Mouse (Mus musculus) retina, embryonic 14.5 days (tissue): ENCODE results near the gene C1ql4.
"Not testable (repeated sequence)": the region's sequence is repeated elsewhere in the genome, so short reads cannot be mapped to it uniquely, and the experiment has no call there.

Source experiments
- DNase-seq: peaks from one replicate; pipeline ENCODE4 v3.0.0-alpha.2; 2015; ENCODE audit warnings: low spot score

Gene C1ql4

GRCm38 (mm10) chr15:99098493-99098861 is 10.9 kb upstream of the C1ql4 start:
- DNase-seq: peak; percentile 29

DNA sequence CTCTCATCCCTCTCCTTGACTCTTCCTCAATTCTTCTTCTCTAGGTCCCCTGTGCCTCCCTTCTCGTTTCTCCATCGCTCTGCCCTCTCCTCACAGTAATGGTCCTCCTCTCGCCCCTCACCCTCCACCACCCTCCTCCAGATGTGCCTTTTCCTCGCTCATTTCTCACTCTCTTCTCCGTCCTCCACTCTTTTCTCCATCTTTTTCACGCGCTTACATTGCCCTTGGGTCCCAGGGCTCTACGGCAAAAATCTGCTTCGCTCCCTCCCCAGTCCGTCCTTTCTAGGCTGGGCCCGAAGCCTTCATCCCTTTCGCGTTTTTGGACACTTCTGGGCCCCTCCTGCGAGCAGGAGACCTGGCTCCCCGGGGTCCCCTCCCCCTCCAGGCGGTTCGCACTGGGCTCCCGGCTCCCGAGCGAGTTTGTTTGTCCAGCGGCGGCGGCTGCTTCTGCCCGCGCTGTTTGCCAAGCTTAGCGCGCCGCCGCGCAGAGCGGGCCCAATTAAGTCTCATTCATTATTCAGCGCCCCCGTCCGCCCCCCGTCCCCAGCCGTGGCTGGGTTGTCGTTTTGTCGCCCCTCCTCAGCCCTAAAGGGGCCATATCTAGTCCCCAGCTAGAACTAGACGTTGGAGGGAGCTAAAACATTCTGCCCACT is 10.3 kb upstream of the C1ql4 start:
- peak; percentile 61 for DNase-seq

- peak; percentile 56 for DNase-seq
These were observed 9.3 kb upstream of the C1ql4 start for GRCm38 (mm10) chr15:99096831-99097500.

GRCm38 (mm10) chr15:99096061-99096793 is 8.6 kb upstream of the C1ql4 start:
- no peak for DNase-seq

DNA sequence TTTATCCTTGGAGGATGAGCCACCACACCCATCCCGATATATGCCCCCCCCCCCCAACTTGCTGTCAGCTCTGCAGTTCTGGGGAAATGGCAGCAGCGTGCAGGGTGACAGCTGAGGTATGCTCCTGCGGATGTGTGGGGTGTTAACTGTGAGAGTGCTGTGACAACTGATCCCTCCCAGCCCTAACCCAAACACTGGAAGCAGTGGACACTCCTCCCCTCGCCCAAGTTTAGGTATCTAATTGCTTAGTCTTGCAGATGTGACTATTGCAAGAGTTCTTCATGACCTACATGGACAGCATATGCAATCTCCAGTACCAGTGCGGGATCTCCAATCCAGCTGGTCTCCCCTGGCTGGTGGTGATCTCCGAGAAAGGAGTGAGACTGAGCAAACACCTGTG is 7.7 kb upstream of the C1ql4 start:
- DNase-seq: no peak

DNA sequence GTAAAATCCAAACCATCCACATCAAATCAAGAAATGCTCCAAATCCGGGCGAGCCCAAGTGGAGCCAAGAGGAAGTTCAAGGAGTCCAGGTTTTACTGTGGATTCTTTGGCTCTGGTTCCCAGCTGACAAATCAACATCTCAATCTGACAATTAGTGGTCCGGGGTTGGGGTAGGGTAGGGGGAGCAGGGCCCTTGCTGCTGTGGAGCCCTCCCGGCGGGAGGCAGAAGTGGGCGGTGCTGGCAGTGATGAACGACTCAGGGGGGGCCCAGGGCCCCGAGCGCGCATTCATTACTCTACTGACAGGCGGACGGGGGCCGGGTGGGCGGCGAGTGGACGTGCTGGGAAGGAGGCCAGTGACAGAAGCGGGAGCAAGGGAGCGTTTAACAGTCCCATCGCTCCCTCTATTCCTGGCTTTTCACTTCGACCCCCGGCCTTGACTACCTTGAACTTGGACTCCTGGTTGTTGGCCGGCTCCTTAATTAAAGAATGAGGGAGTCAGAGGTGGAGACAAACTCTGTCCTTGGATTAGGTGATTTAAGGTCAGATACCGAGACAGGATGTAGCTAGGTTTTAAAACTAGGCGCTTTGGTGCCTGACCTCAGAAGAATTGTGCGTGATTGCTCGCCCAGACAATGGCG is 7.1 kb upstream of the C1ql4 start:
- DNase-seq: peak; percentile 36

DNA sequence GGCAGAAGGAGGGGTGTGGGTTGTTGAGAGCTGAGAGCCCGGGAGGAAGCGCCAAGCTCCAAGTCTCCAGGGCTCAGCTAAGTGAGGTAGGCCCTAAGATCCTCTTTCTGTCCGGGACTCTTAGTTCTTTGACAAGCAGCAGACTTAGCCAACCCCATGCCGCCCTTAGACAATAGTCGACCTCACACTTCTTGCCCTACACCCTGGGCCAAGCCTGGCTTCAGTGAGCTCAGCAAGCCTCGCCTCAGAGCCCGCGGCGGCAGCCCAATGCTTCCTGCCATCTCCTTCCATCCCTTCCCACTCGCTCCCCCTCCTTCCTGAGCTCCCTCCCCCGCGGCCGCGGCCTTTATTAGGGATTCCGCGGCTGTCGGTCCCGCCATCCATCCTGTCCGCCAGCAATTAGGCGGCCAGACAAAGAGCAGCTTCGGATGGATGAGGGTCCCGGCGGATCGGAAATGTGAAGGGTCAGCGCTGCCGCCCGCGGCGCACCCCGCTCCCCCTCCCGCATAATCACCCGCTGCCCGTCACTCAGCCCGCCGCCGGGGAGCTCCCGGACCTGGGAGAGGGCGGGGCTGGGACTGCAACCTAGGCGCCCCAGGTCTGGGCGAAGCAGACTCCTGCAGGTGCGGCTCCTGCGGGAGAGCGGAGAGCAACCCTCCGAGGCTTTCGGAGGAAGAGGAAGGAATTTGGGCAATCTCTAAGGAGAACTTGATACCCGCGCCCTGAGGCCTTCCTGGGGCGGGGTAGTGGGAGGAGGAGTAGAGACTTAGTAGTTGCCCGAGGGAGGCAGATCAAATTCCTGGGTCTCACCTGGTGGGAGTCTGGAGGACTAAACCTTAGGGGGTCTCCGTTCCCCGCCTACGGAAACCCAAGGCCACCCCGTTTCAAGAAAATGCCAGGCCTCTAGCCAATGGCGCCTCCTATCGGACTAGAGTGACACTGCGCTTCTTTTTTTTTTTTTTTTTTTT is 6.0 kb upstream of the C1ql4 start:
- DNase-seq: peak; percentile 74

DNA sequence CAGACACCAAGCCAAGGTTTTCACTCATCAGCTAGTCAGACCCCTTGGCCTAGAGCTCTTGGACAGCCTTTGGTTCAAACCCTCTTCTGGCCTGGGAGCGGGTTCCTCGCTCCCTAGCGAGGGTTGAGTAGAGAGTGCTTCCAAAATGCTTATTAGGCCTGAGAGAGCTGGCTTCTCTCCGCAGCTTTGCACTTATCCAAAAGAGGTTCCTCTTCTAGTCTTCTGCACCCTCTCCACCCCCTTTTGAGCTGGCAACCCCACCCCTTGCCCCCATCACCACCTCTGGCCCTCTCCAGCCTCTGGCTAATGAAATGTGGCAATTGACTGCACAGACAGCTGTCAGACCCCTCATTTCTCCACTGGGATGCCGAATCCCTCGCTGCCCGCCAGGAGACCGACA is 5.3 kb upstream of the C1ql4 start, which contains the start of gene Dnajc22:
TSS of gene Dnajc22 (plus strand) at position 301 of the 400 bp plus-strand sequence.
- DNase-seq: no peak

DNA sequence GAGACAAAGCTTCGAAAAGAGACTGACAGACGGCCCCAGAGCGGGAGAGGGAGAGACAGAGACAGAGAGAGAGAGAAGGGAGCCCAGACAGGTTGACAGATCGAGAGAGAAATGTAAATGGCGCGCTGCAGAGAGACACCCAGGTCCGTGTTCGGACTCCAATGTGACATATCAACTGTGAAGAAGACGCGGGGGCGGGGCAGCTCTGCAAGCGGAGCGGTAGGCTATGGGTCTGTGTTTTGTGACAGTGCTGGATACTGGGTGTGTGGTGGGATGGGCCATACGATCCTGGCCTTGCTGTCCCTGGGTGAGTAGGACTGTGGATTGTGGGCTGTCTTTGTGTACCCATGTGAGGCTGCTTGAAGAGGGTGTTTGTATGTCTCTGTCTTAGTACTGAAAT is 1.5 kb upstream of the C1ql4 start:
- DNase-seq: no peak

- DNase-seq: peak; percentile 91
These were observed 675 bp upstream of the C1ql4 start for GRCm38 (mm10) chr15:99088292-99088691.

DNA sequence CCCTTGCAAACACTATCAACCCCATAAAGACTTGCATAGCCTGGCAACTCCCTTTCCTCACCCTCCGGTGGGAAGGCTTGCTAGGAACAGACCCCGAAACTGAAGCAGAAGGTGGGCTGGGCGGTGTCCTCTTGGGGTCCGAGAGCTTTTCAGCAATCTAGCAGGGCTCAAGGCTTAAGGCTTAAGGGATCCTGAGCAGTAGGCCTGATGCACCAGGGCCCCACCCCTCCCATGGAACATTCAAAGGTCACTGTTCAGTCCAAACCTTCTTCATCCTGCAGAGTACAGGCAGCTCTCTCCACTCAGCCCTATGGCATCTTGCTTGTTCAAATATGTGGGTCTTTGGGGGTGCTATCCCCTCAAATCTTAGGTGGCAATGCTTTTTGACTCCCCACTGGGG is 1.6 kb downstream of the C1ql4 start:
- DNase-seq: no peak

GRCm38 (mm10) chr15:99084618-99085017 is 3.0 kb downstream of the C1ql4 start:
- no peak for DNase-seq

- DNase-seq: no peak
These were observed 3.6 kb downstream of the C1ql4 start for GRCm38 (mm10) chr15:99083867-99084557.

- DNase-seq: peak; percentile 75
These were observed 4.4 kb downstream of the C1ql4 start for GRCm38 (mm10) chr15:99083258-99083657.

GRCm38 (mm10) chr15:99082840-99083239 is 4.8 kb downstream of the C1ql4 start:
- no peak for DNase-seq

GRCm38 (mm10) chr15:99082322-99082721 is 5.3 kb downstream of the C1ql4 start:
- no peak for DNase-seq

GRCm38 (mm10) chr15:99079804-99080203 is 7.8 kb downstream of the C1ql4 start:
- DNase-seq: no peak

DNA sequence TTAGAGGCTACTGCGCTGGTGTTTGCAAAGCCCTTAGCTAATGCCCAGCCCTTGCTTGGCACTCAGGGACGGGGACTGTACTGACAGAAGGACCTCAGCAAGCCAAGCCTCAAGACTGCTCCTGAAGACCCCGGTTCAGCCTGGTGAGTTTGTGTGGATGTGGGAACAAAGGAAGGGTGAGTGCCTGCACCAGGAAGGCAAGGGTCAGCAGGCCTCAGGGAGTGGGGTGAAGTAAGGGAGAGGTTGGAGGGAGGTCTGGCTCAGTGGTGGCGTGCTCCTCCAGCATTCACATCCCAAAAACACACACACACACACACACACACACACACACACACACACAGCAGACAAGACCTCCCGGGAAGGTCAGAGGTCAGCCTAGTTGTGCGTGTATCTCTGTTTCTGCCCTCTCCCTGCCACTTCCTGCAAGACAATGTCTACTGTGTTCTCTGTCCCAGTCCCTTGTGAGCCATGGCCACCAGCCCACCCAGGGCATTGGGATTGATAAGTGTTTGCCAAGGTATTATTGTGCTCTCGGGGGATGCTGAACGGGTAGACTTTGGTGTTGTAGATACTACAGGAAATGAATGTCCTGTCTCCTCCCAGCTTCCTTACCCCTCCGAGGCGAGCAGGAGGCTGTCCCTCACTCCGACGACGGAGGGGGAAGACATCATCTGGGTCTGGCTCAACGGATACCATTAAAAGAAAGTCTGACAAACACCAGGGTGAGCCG is 9.3 kb downstream of the C1ql4 start:
- no peak for DNase-seq

DNA sequence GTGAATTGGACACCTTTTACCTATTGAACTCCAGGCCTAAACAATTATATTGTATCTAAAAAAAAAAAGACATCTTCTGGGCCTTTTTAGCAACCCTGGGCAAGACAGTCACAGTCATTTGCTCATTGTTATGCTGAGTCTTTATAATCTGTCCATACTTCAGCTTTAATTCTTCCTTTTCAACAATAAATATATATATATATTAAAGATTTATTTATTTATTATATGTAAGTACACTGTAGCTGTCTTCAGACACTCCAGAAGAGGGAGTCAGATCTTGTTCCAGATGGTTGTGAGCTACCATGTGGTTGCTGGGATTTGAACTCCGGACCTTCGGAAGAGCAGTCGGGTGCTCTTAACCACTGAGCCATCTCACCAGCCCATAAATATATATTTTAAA is 11.6 kb downstream of the C1ql4 start:
- DNase-seq: not testable (repeated sequence)
